Mouse (Mus musculus): ENCODE measurements around the gene Zfp213.
"Not testable (repeated sequence)": the region's sequence is repeated elsewhere in the genome, so short reads cannot be mapped to it uniquely, and the experiment has no call there.

The Zfp213 gene

GRCm38 (mm10) chr17:23543983-23544382, 20.1 kb downstream of the Zfp213 start:
- peak; percentile 21 for DNase-seq

GRCm38 (mm10) chr17:23543325-23543724, 20.7 kb downstream of the Zfp213 start:
- DNase-seq = no peak

- DNase-seq = peak; percentile 9
Measured at GRCm38 (mm10) chr17:23542835-23543234, 21.2 kb downstream of the Zfp213 start.

DNA sequence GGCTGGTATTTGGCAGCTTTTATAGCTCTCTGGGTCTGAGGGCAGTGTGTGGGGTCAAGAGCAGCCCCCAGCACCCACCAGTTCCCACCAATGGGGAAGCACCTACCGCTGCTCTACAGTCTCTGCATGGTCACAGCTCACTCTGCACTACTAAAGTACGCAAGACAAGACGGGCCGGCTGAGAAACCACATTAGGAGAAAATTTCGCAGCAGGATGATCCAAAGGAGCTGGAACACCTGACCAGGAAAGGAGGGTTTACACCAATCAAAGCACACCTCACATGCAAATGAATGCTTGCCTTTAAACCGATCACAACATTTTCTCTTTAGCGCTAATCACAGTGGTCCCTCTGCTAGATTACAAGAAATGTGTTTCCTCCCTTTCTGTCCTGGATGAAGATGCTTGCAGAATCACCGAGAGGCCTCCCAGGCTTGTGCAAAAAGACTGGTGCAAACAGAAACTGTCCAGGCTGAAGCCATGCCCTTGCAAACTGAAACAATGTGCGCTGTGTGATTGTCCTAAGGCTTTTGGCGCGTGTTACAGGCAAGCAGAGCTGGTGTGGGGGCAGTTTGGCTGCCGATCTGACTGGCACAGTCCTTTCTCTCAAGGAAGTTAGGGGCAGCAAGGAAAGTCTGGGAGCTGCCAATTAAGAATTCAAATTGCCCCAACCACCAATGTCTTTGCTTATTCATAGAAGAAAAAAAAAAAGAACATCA, 21.9 kb downstream of the Zfp213 start:
- peak; percentile 10 for DNase-seq

- DNase-seq = no peak
Measured at GRCm38 (mm10) chr17:23540605-23541475, 23.2 kb downstream of the Zfp213 start.

- no peak for DNase-seq
Measured at GRCm38 (mm10) chr17:23540106-23540505, 23.9 kb downstream of the Zfp213 start.

DNA sequence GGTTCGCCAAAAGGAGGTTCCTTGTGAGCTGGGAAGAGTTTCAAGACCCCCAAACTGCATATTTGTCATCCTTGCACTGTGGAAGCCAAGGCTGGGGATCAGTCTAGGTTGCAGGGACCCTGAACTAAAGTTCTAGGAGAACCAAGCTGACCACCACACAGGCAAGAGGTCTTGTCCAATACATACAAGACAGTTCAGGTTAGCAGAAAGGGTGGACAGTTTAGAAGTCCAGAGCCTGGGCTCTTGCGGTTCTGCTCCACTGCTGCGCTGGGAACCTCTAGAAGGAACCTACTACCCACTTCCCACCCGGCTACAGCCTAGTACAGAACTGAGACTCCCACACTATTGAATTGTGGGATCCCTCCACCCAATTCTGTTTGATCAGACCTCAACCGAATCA, 24.4 kb downstream of the Zfp213 start:
- DNase-seq = no peak

DNA sequence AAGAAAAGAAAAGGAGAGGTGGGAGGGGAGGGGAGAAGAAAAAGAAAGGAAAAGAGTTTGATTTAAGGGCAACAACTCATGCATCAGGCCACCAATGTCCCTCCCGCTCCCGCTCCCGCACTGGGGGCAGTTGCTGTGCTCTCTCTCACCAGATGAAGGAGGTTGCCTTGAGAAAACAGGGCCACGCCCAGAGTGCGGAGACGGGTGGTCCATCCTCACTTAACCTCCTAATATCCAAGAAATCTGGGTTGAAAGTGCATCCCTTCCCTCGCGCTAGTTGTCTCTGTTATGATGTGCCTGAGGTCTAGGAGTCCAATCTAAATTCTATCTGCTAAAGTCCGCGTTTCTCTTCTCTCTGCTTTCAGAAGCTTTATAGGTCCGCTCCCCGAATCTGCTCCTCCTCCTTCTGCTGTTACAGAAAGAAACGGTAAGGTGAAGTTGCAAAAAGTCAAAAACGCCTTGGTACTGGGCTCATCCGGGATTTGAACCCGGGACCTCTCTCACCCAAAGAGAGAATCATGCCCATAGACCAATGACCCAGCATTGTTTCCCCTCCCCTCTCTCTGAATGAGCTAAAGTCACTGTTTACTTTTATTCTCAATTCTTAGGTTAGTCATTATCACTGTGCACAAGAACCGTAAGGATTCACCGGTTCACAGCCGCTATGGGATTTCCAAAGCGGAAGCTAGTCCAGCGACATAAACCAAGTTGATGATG, 25.6 kb downstream of the Zfp213 start:
- DNase-seq = no peak

DNA sequence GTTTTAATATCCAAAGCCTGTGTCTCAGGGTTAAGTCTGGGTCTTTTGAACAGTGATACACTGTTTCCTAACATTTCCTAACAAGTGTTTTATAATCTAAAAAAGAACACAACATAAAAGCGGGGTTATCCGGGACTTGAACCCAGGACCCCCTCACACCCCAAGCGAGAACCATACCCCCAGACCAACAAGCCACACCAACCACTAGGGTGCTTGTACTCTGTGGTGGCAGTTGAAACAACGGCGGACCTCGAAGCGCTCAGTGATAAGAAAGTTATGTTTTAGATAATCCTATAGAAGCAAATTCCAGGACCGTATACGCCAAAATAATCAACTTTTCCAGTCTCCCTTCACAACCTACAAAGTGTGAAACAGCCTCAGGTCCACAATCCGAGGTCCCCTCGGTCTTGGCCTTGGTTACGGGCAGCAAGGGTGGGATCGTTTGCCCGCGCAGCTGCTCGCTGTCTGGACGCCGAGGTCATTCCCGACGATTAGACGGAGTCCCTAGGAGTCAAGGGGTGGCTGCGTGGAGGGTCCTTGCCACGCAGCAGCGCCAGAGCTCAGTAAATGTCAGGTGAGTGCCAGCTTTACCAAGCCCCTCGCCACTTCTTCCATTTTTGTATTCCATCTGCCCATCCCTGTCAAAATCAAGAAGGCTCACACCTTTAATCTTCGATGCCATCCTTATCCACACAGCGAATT, 26.3 kb downstream of the Zfp213 start:
- no peak for DNase-seq

GRCm38 (mm10) chr17:23535046-23535788, 28.8 kb downstream of the Zfp213 start:
- DNase-seq = not testable (repeated sequence)

- DNase-seq = not testable (repeated sequence)
Measured at GRCm38 (mm10) chr17:23533591-23534490, 30.2 kb downstream of the Zfp213 start.

- DNase-seq = not testable (repeated sequence)
Measured at GRCm38 (mm10) chr17:23531408-23531807, 32.6 kb downstream of the Zfp213 start.

DNA sequence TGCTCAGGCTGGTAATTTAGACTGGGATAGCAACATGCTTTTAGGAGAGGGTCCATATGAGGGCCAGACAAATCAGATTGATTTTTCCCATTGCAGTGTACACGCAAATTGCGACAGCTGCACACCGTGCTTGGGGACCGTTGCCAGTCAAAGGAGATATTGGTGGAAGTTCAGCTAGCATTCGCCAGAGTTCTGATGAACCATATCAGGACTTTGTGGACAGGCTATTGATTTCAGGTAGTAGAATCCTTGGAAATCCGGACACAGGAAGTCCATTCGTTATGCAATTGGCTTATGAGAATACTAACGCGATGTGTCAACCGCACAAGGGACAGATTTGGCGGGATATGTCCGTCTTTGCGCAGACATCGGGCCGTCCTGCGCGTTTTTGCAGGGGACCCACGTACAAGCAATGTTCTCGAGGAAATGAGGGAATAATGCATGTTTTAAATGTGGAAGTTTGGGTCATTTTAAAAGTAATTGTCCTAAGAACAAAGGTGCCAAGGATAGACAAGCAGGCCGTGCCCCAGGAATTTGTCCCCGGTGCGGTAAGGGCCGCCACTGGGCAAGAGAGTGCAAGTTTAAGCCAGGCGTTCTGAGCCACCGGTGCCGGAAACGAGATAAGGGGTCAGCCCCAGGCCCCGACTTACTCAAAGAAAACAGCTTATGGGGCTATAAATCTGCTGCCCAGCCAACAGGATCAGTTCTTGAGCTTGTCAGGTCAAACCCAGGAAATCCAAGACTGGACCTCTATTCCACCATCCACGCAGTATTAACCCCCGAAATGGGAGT, 40.9 kb downstream of the Zfp213 start:
- not testable (repeated sequence) for DNase-seq

DNA sequence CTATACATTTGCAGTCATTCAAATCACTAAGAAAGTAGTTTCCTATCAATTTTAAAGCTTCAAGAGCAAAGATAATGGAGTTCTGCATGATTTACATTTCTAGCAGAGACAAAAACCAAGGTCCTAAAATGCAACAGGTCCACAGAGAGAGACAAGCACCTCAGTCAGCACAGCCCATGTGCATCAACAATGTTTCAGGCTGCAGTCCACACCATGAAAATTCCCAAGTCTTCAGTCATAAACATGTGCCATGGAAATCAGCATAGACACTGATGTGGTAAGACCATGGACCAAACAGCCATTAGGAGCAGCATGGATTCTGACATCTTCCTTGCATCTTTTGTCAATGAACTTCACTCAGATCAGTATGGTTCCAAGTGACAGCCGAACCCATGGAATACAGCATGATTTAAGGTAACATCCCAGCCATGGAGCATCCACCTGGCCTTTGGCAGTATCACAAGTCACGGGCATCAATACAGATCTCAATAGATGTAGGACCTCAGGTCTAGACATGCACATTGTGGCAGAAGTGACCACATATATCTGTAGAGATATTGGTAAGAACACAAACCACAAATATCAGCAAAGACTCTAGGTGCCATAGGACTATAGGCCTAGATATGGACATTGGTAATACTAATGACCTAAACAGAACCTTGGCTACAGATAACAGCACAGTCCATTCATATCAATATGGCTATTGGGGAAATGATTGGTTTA, 45.2 kb downstream of the Zfp213 start:
- DNase-seq = no peak

Data from cerebellum, adult 9-10 months (tissue).